Mouse (Mus musculus): Measurements from ENCODE around the gene Tppp2. TPM values are rescaled to one million over a fixed set of nuclear protein-coding genes. Genes with fewer than 3 reads are reported as not detected.

Gene Tppp2
- polyA plus RNA-seq (2017; shearing (Covaris generic)), result not detected

GRCm38 (mm10) chr14:51918125-51918524, at the start of gene Tppp2:
Gene Tppp2 (plus strand): TSS chr14:51918425.

GRCm38 (mm10) chr14:51884598-51885331, 33.5 kb upstream of the Tppp2 start, which contains the start of gene Mettl17:
Gene Mettl17 (plus strand): TSS chr14:51884842.

GRCm38 (mm10) chr14:51892191-51892939, 25.9 kb upstream of the Tppp2 start, which contains the start of gene Slc39a2:
Gene Slc39a2 (plus strand): TSS chr14:51892889.

GRCm38 (mm10) chr14:51913960-51914762, 4.1 kb upstream of the Tppp2 start, which contains the start of gene Ndrg2:
Gene Ndrg2 (minus strand): TSS chr14:51914158.

GRCm38 (mm10) chr14:51922571-51922865, 4.3 kb downstream of the Tppp2 start, which contains the start of gene Rnase13:
Gene Rnase13 (minus strand): TSS chr14:51922773.

Other genes starting within 250 kb of the Tppp2 start
- not detected for gene Gm17079, start 223.0 kb upstream of the Tppp2 start, polyA plus RNA-seq (2017; shearing (Covaris generic))
- gene Gm5800, start 201.2 kb upstream of the Tppp2 start, polyA plus RNA-seq (2017; shearing (Covaris generic)), result not detected
- gene Ang4, start 144.8 kb upstream of the Tppp2 start, polyA plus RNA-seq (2017; shearing (Covaris generic)), result not detected
- not detected for gene AY358078, start 118.4 kb upstream of the Tppp2 start, polyA plus RNA-seq (2017; shearing (Covaris generic))
- not detected for gene Ear6, start 64.7 kb upstream of the Tppp2 start, polyA plus RNA-seq (2017; shearing (Covaris generic))
- 102 TPM for gene Mettl17, start 33.6 kb upstream of the Tppp2 start, polyA plus RNA-seq (2017; shearing (Covaris generic))
- gene Slc39a2, start 25.5 kb upstream of the Tppp2 start, polyA plus RNA-seq (2017; shearing (Covaris generic)), result 0.59 TPM
- gene Ndrg2, start 4.3 kb upstream of the Tppp2 start, polyA plus RNA-seq (2017; shearing (Covaris generic)), result 49.6 TPM
- gene Rnase13, start 4.3 kb downstream of the Tppp2 start, polyA plus RNA-seq (2017; shearing (Covaris generic)), result not detected
- gene Arhgef40, start 66.3 kb downstream of the Tppp2 start, polyA plus RNA-seq (2017; shearing (Covaris generic)), result 0.54 TPM
- 0.31 TPM for gene Tmem253, start 97.2 kb downstream of the Tppp2 start, polyA plus RNA-seq (2017; shearing (Covaris generic))
- 7.8 TPM for gene Zfp219, start 102.3 kb downstream of the Tppp2 start, polyA plus RNA-seq (2017; shearing (Covaris generic))
- gene Olfr221, start 124.0 kb downstream of the Tppp2 start, polyA plus RNA-seq (2017; shearing (Covaris generic)), result not detected
- 631 TPM for gene Hnrnpc, start 185.6 kb downstream of the Tppp2 start, polyA plus RNA-seq (2017; shearing (Covaris generic))
- 6.1 TPM for gene Rpgrip1, start 192.3 kb downstream of the Tppp2 start, polyA plus RNA-seq (2017; shearing (Covaris generic))

Measured in activated CD4-positive, CD25-positive, alpha-beta regulatory T cell, adult 9 weeks (primary cell).